Mouse (Mus musculus) CH12.LX (cell line): ENCODE data around the gene Syt6.

Experiments used
- IRF4 ChIP-seq: IDR thresholded peaks from 2 replicates; pipeline ENCODE4 v1.6.1; 2014; ENCODE audit warnings: low read depth, mild to moderate bottlenecking, inconsistent platforms, low read length, improper control_type of control experiment
- MXI1 ChIP-seq: IDR thresholded peaks from 2 replicates; pipeline ENCODE4 v1.6.1; 2011; ENCODE audit warnings: mild to moderate bottlenecking, low read depth, low read length, improper control_type of control experiment
- POLR2A ChIP-seq: IDR thresholded peaks from 2 replicates; pipeline ENCODE4 v1.6.1; 2011; ENCODE audit warnings: low read depth, mild to moderate bottlenecking, improper control_type of control experiment, low read length
- POLR2AphosphoS2 ChIP-seq: IDR thresholded peaks from 2 replicates; pipeline ENCODE4 v1.6.1; 2011; ENCODE audit warnings: low read depth, low read length, improper control_type of control experiment

DNA sequence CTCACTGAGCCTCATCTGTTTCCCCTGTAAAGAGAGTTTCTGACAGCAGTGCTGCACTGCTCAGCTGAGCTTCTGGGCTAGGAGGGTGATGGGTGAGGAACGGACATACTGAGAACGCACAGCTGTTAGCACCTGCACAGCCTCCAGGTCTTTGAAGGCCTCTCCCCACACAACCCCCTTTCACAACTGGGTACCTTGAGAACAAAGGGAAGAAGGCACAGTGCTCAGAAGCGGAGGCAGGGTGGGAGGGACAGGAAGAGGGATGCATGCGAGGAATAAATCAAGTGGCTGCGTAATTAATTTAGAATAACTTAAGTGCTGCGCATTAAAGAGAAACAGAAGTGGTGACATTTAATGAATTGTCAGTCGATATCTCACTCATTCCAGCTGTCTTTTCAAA, 66.3 kb downstream of the Syt6 start:
- TF ChIP-seq MXI1 (no peak), IRF4 (no peak), POLR2AphosphoS2 (no peak), POLR2A (no peak)
